Mouse (Mus musculus) neural tube, embryonic 14.5 days (tissue): Measurements from ENCODE around the gene Epsti1. TPM values are rescaled to one million over a fixed set of nuclear protein-coding genes. Genes with fewer than 3 reads are reported as not detected.

Experiments
- ATAC-seq: fragments of 200-750 bp; cut with Nextera tagmentation; 2 replicates; pipeline ENCODE4 v1.8.0; 2017; ENCODE audit warnings: low read depth, mild to moderate bottlenecking, moderate TSS enrichment, moderate library complexity
- H3K27ac ChIP-seq: fragments of 300-500 bp; sonication (generic); 2 replicates; pipeline ENCODE4 v1.5.1; 2014; ENCODE audit warnings: low read depth, mild to moderate bottlenecking, control low read depth, low read length, moderate library complexity, mixed read lengths
- H3K27me3 ChIP-seq: fragments of 300-500 bp; sonication (generic); 2 replicates; pipeline ENCODE4 v1.6.1; 2014; ENCODE audit warnings: low read length; ENCODE audit not compliant: control insufficient read depth, insufficient read depth
- H3K36me3 ChIP-seq: fragments of 300-500 bp; sonication (generic); 2 replicates; pipeline ENCODE4 v1.6.1; 2014; ENCODE audit warnings: low read length, mixed read lengths; ENCODE audit not compliant: control insufficient read depth, insufficient read depth
- H3K4me1 ChIP-seq: fragments of 300-500 bp; sonication (generic); 2 replicates; pipeline ENCODE4 v1.6.1; 2014; ENCODE audit warnings: low read length; ENCODE audit not compliant: control insufficient read depth, insufficient read depth
- H3K4me2 ChIP-seq: fragments of 300-500 bp; sonication (generic); 2 replicates; pipeline ENCODE4 v1.6.1; 2014; ENCODE audit warnings: mild to moderate bottlenecking, low read depth, low read length, control low read depth
- H3K4me3 ChIP-seq: fragments of 300-500 bp; sonication (generic); 2 replicates; pipeline ENCODE4 v1.5.1; 2014; ENCODE audit warnings: low read depth, low read length, control low read depth, mixed read lengths
- H3K9ac ChIP-seq: fragments of 300-500 bp; sonication (generic); replicated peaks from 2 replicates; pipeline ENCODE4 v1.6.1; 2014; ENCODE audit warnings: low read depth, mild to moderate bottlenecking, control low read depth, low read length, mixed read lengths
- H3K9me3 ChIP-seq: fragments of 300-500 bp; sonication (generic); 2 replicates; pipeline ENCODE4 v1.6.1; 2016; ENCODE audit warnings: low read length; ENCODE audit not compliant: control insufficient read depth
- WGBS: fragments of 180-500 bp; shearing (Covaris S2); extraction: QIAGEN DNeasy Blood & Tissue Kit; methylation state at CpG from one replicate; pipeline ENCODE4 v1.1.7; 2014; 5-methylcytosine and 5-hydroxymethylcytosine counted together
- polyA plus RNA-seq: library from polyadenylated mRNA; unstranded; fragments of >200 nt; fragmentation: Nextera tagmentation; extraction: Ambion mirVana; gene quantifications from 2 replicates; pipeline ENCODE4 v1.2.1, GENCODE M21; 2014

Gene Epsti1
- polyA plus RNA-seq, 1 experiment from 2014 or later = 0.21 TPM

DNA sequence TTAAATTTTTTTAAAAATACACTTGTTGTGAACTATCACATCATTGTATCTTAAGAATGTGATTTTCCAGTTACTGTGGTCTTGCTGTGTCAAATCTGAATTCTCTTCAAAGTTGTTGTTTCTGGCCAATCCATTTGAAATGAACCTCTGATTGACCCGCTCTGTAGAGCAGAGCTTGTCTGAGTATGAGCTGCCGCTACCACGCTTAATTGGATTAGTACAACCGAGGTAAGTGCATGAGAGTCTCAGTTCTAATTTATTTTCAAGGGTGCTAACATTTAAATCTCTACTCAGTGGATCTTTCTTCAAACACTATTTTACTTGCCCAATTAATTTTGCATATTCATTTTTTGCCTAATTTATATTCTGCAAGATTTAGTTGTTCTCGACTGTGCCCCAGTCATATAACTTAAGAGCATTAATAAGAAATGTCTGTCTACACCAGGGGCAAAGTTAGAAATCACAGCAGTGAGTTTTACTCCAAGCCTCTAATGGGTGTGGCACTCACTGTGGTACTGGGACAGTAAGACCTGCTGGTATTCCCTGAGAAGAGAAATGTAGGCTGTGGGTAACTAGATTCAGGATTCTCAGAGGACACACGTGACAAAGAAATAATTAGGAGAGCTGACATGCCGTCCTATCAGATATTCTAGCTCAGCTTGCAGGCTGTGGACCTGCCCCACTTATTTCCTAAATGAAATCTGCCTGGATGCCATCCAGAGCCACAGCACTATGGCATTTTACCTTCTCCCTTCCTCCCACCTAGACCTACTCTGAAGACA is 111.7 kb downstream of the Epsti1 start:
- no peak for ATAC-seq
- no peaks in the 10 kb centered on the region for H3K27me3 ChIP-seq
- H3K36me3 ChIP-seq = no peaks in the 10 kb centered on the region
- 65% methylated on average over 7 of the region's 7 CpGs for WGBS
- no peaks in the 10 kb centered on the region for H3K4me1 ChIP-seq
- no peaks in the 10 kb centered on the region for H3K9me3 ChIP-seq
- no peak overlapping the region for H3K27ac ChIP-seq
- H3K4me3 ChIP-seq = no peak overlapping the region
- no peak overlapping the region for H3K9ac ChIP-seq
- H3K4me2 ChIP-seq = no peak overlapping the region

DNA sequence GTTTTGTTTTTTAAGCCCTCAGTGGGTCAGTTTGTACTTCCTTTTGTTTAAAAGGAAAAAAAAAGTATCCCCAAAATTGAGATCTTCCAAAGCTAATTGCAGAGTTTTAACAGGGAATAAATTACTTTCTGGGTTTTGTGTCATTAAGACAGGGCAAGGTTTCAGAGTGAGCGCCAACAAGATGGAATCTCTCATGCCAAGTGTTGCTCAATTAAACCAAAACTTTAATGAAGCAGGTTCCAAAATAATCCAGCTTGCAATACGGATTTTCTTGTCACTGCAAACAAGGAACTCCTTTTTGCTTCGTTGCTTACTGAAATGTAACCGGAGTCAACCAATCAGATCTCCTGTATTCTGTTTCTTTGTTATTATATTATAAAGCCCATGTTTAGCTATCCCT is 112.4 kb downstream of the Epsti1 start:
- no peaks in the 10 kb centered on the region for H3K36me3 ChIP-seq
- H3K4me2 ChIP-seq = no peak overlapping the region
- H3K27ac ChIP-seq = no peak overlapping the region
- H3K9me3 ChIP-seq = no peaks in the 10 kb centered on the region
- ATAC-seq = no peak
- H3K27me3 ChIP-seq = no peaks in the 10 kb centered on the region
- H3K9ac ChIP-seq = no peak overlapping the region
- H3K4me3 ChIP-seq = no peak overlapping the region
- H3K4me1 ChIP-seq = no peaks in the 10 kb centered on the region
- WGBS = 82% methylated on average over 4 of the region's 4 CpGs

DNA sequence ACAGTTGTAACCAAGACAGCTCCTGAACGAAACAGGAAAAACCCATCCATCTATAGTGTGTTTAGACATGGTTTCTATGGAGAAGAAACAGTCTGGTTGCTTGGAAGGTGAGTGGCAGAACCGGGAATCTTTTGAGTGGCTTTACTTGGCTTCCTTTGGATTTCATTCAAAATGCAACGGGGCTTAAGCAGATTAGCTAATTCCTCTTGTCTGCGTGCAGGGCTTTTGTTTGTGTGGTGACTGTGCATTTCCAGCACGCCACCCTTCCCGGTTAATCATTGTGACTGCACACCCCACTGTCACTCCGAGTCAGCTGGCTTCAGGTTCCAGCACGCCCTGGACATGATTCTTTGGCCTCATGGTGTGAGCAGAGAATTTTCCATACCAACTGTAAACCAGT is 115.9 kb downstream of the Epsti1 start:
- Histone ChIP-seq H3K27me3 (no peaks in the 10 kb centered on the region), H3K27ac (no peak overlapping the region), H3K9ac (no peak overlapping the region), H3K9me3 (no peaks in the 10 kb centered on the region), H3K4me1 (no peaks in the 10 kb centered on the region), H3K4me2 (no peak overlapping the region), H3K36me3 (no peaks in the 10 kb centered on the region), H3K4me3 (no peak overlapping the region)
- WGBS = 43% methylated on average over 8 of the region's 8 CpGs
- no peak for ATAC-seq

GRCm38 (mm10) chr14:78038876-78039275 is 134.8 kb downstream of the Epsti1 start:
- H3K9ac ChIP-seq = no peak overlapping the region
- H3K27ac ChIP-seq = peak overlapping the region; percentile 50; the same call in 1 of the 2 replicates
- no peaks in the 10 kb centered on the region for H3K9me3 ChIP-seq
- WGBS = 47% methylated on average over 8 of the region's 8 CpGs
- no peaks in the 10 kb centered on the region for H3K27me3 ChIP-seq
- no peak for ATAC-seq
- no peaks in the 10 kb centered on the region for H3K36me3 ChIP-seq
- peak overlapping the region; percentile 11; the same call in 1 of the 2 replicates for H3K4me2 ChIP-seq
- peaks cover 3% of the 10 kb centered on the region; the same call in 1 of the 2 replicates for H3K4me1 ChIP-seq
- H3K4me3 ChIP-seq = no peak overlapping the region

DNA sequence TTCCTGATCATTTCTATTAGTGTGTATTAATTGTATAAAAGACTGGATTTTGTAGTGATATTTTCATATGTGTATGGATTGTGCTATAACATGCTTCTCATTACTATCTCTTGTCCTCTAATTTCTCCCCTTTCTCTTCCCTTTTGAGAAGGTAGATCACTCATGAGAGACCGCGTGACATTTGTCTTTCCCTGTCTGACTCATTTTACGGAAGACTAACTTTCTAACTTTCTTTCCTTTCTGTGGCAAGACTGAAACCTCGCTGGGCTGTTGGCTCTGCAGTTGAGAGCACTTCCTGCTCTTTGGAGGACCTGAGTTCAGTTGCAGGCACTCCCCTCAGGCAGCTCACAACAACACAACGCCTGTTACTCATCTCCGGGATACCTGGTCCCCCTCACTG is 136.6 kb downstream of the Epsti1 start:
- H3K9ac ChIP-seq = no peak overlapping the region
- no peaks in the 10 kb centered on the region; the same call in 1 of the 2 replicates for H3K4me1 ChIP-seq
- no peak overlapping the region for H3K4me2 ChIP-seq
- 89% methylated on average over 6 of the region's 6 CpGs for WGBS
- H3K4me3 ChIP-seq = no peak overlapping the region
- no peak overlapping the region for H3K27ac ChIP-seq
- no peaks in the 10 kb centered on the region for H3K9me3 ChIP-seq
- no peaks in the 10 kb centered on the region for H3K27me3 ChIP-seq
- H3K36me3 ChIP-seq = no peaks in the 10 kb centered on the region
- ATAC-seq = no peak

- WGBS = 78% methylated on average over 11 of the region's 11 CpGs
- Histone ChIP-seq H3K27me3 (no peaks in the 10 kb centered on the region), H3K27ac (no peak overlapping the region), H3K4me2 (no peak overlapping the region), H3K36me3 (no peaks in the 10 kb centered on the region), H3K9me3 (no peaks in the 10 kb centered on the region), H3K9ac (no peak overlapping the region), H3K4me3 (no peak overlapping the region), H3K4me1 (no peaks in the 10 kb centered on the region; the same call in 1 of the 2 replicates)
- ATAC-seq = no peak
These were observed 138.0 kb downstream of the Epsti1 start for GRCm38 (mm10) chr14:78041886-78042526.

DNA sequence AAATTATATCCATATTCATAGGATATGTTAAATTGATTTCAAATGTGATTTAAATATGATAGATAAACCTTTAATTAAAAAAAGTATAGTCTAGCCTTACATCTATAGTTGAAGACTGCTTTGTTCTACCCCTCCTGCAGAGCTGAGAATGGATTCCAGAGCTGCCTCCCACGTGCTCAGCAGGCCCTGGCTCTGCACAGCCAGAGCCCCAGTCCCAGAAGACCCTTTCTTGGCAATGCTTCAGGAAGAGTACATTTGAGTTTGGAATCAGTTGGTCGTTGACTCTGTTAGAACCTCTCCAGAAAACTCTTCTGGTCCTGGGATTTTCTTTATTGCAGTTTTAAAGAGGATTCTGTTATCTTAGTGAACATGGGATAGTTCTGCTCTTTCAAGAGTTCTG is 139.0 kb downstream of the Epsti1 start:
- H3K4me3 ChIP-seq = no peak overlapping the region
- no peak for ATAC-seq
- 38% methylated on average over 2 of the region's 2 CpGs for WGBS
- no peak overlapping the region for H3K9ac ChIP-seq
- no peaks in the 10 kb centered on the region for H3K4me1 ChIP-seq
- no peak overlapping the region for H3K27ac ChIP-seq
- H3K9me3 ChIP-seq = no peaks in the 10 kb centered on the region
- H3K36me3 ChIP-seq = no peaks in the 10 kb centered on the region
- H3K4me2 ChIP-seq = no peak overlapping the region
- no peaks in the 10 kb centered on the region for H3K27me3 ChIP-seq

GRCm38 (mm10) chr14:78048258-78048657 is 144.2 kb downstream of the Epsti1 start:
- Histone ChIP-seq H3K4me1 (no peaks in the 10 kb centered on the region), H3K27me3 (no peaks in the 10 kb centered on the region), H3K4me2 (no peak overlapping the region), H3K9ac (no peak overlapping the region), H3K4me3 (no peak overlapping the region), H3K9me3 (no peaks in the 10 kb centered on the region), H3K27ac (no peak overlapping the region), H3K36me3 (no peaks in the 10 kb centered on the region)
- ATAC-seq = peak; percentile 90
- 40% methylated on average over 3 of the region's 3 CpGs for WGBS

DNA sequence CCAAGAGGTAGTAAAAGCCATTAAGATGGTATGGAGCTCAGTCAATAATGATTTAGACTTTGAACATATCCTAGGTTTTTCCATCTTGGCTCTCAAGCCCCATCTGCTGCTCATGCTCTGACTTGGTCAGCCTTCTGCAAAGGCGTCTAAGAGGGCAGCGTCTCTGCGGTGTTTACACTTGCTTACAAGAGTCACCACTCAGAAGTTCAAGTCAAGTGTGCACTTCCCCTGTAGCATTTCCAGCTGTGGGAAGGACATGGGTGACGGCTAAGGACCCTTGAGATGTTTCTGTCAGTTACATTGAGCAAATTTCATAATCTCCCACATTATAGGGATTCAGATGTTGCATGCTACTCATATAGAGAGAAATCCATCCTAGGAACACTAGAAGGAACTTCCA is 144.6 kb downstream of the Epsti1 start:
- Histone ChIP-seq H3K9ac (no peak overlapping the region), H3K36me3 (no peaks in the 10 kb centered on the region), H3K4me2 (no peak overlapping the region), H3K27ac (peak overlapping the region; percentile 18; the same call in 1 of the 2 replicates), H3K4me1 (no peaks in the 10 kb centered on the region), H3K9me3 (no peaks in the 10 kb centered on the region), H3K4me3 (no peak overlapping the region), H3K27me3 (no peaks in the 10 kb centered on the region)
- 79% methylated on average over 4 of the region's 4 CpGs for WGBS
- no peak; the same call in 1 of the 2 replicates for ATAC-seq
